Mouse (Mus musculus): ENCODE data around the gene P2ry6. TPM values are rescaled to one million over a fixed set of nuclear protein-coding genes. Genes with fewer than 3 reads are reported as not detected.

Gene P2ry6
- polyA plus RNA-seq, 1 experiment from 2014 or later: 3.6 TPM

- Histone ChIP-seq H3K27me3 (ENCODE audit: control insufficient read depth, insufficient read depth, low read length) (no peaks in the 10 kb centered on the region), H3K27ac (ENCODE audit: low read depth, low read length) (peak overlapping the region; percentile 75; the same call in 1 of the 2 replicates), H3K9me3 (ENCODE audit: control insufficient read depth, low read length) (no peaks in the 10 kb centered on the region), H3K4me1 (ENCODE audit: control insufficient read depth, insufficient read depth, low read length) (peaks cover 52% of the 10 kb centered on the region), H3K4me2 (replicated peaks; ENCODE audit: low read depth, low read length) (0 out of 2 replicates have a peak overlapping the region, but pooled peaks have one; percentile 2), H3K9ac (ENCODE audit: low read depth, low read length) (no peak overlapping the region; the same call in 1 of the 2 replicates), H3K4me3 (ENCODE audit: low read length) (no peak overlapping the region), H3K36me3 (ENCODE audit: control insufficient read depth, insufficient read depth, low read length) (peaks cover 12% of the 10 kb centered on the region)
- no peak for ATAC-seq (ENCODE audit: low FRiP score, low TSS enrichment)
- 71% methylated on average over 8 of the region's 8 CpGs for WGBS
Measured at GRCm38 (mm10) chr7:100908061-100908460, 66.4 kb downstream of the P2ry6 start.

GRCm38 (mm10) chr7:100907231-100907630 lies 67.2 kb downstream of the P2ry6 start:
- no peaks in the 10 kb centered on the region for H3K27me3 ChIP-seq (ENCODE audit: control insufficient read depth, insufficient read depth, low read length)
- no peak overlapping the region for H3K9ac ChIP-seq (ENCODE audit: low read depth, low read length)
- peak overlapping the region; percentile 75; the same call in 1 of the 2 replicates for H3K27ac ChIP-seq (ENCODE audit: low read depth, low read length)
- H3K9me3 ChIP-seq (ENCODE audit: control insufficient read depth, low read length): no peaks in the 10 kb centered on the region
- ATAC-seq (ENCODE audit: low FRiP score, low TSS enrichment): no peak
- peak overlapping the region; percentile 2; the same call in 1 of the 2 replicates for H3K4me2 ChIP-seq (replicated peaks; ENCODE audit: low read depth, low read length)
- WGBS: 0% methylated on average over 1 of the region's 1 CpGs
- H3K4me1 ChIP-seq (ENCODE audit: control insufficient read depth, insufficient read depth, low read length): peaks cover 44% of the 10 kb centered on the region
- no peak overlapping the region for H3K4me3 ChIP-seq (ENCODE audit: low read length)
- peaks cover 13% of the 10 kb centered on the region for H3K36me3 ChIP-seq (ENCODE audit: control insufficient read depth, insufficient read depth, low read length)

GRCm38 (mm10) chr7:100906029-100906789 lies 68.2 kb downstream of the P2ry6 start:
- Histone ChIP-seq H3K4me1 (ENCODE audit: control insufficient read depth, insufficient read depth, low read length) (peaks cover 34% of the 10 kb centered on the region), H3K9ac (ENCODE audit: low read depth, low read length) (no peak overlapping the region), H3K9me3 (ENCODE audit: control insufficient read depth, low read length) (no peaks in the 10 kb centered on the region), H3K36me3 (ENCODE audit: control insufficient read depth, insufficient read depth, low read length) (peaks cover 16% of the 10 kb centered on the region), H3K4me2 (replicated peaks; ENCODE audit: low read depth, low read length) (no peak overlapping the region), H3K27me3 (ENCODE audit: control insufficient read depth, insufficient read depth, low read length) (no peaks in the 10 kb centered on the region), H3K27ac (ENCODE audit: low read depth, low read length) (no peak overlapping the region), H3K4me3 (ENCODE audit: low read length) (no peak overlapping the region)
- no peak for ATAC-seq (ENCODE audit: low FRiP score, low TSS enrichment)
- 86% methylated on average over 10 of the region's 10 CpGs for WGBS

DNA sequence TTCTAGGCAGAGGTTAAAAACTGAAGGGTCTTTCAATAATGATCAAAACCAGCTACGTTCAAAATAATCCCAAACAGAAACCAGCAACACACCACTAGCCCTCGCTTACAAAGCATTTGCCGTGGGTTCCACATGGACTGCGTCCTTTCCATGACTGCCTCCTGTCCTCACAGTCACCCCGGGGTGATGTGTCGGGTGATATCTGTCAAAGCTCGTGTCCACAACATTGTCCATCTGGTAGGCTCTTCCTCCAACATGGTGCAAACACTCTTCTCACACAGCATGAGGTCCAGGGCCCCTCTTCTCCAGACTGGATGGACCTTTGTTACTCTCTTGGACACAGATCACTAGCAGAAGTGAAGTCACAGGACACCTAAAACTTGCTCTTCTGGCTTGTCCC lies 69.4 kb downstream of the P2ry6 start:
- peaks cover 16% of the 10 kb centered on the region for H3K36me3 ChIP-seq (ENCODE audit: control insufficient read depth, insufficient read depth, low read length)
- H3K9ac ChIP-seq (ENCODE audit: low read depth, low read length): no peak overlapping the region
- H3K27me3 ChIP-seq (ENCODE audit: control insufficient read depth, insufficient read depth, low read length): no peaks in the 10 kb centered on the region
- H3K9me3 ChIP-seq (ENCODE audit: control insufficient read depth, low read length): no peaks in the 10 kb centered on the region
- no peak overlapping the region for H3K27ac ChIP-seq (ENCODE audit: low read depth, low read length)
- no peak overlapping the region for H3K4me2 ChIP-seq (replicated peaks; ENCODE audit: low read depth, low read length)
- 85% methylated on average over 7 of the region's 7 CpGs for WGBS
- no peak for ATAC-seq (ENCODE audit: low FRiP score, low TSS enrichment)
- peaks cover 22% of the 10 kb centered on the region for H3K4me1 ChIP-seq (ENCODE audit: control insufficient read depth, insufficient read depth, low read length)
- no peak overlapping the region for H3K4me3 ChIP-seq (ENCODE audit: low read length)

GRCm38 (mm10) chr7:100904612-100905011 lies 69.8 kb downstream of the P2ry6 start:
- H3K9ac ChIP-seq (ENCODE audit: low read depth, low read length): no peak overlapping the region
- H3K4me2 ChIP-seq (replicated peaks; ENCODE audit: low read depth, low read length): no peak overlapping the region
- no peaks in the 10 kb centered on the region for H3K9me3 ChIP-seq (ENCODE audit: control insufficient read depth, low read length)
- no peaks in the 10 kb centered on the region for H3K27me3 ChIP-seq (ENCODE audit: control insufficient read depth, insufficient read depth, low read length)
- no peak for ATAC-seq (ENCODE audit: low FRiP score, low TSS enrichment)
- no peak overlapping the region for H3K27ac ChIP-seq (ENCODE audit: low read depth, low read length)
- no peak overlapping the region for H3K4me3 ChIP-seq (ENCODE audit: low read length)
- H3K36me3 ChIP-seq (ENCODE audit: control insufficient read depth, insufficient read depth, low read length): peaks cover 15% of the 10 kb centered on the region
- 87% methylated on average over 5 of the region's 5 CpGs for WGBS
- peaks cover 18% of the 10 kb centered on the region for H3K4me1 ChIP-seq (ENCODE audit: control insufficient read depth, insufficient read depth, low read length)

GRCm38 (mm10) chr7:100902451-100903137 lies 71.9 kb downstream of the P2ry6 start:
- Histone ChIP-seq H3K36me3 (ENCODE audit: control insufficient read depth, insufficient read depth, low read length) (peaks cover 12% of the 10 kb centered on the region; the same call in 1 of the 2 replicates), H3K4me3 (ENCODE audit: low read length) (no peak overlapping the region), H3K9me3 (ENCODE audit: control insufficient read depth, low read length) (no peaks in the 10 kb centered on the region), H3K9ac (ENCODE audit: low read depth, low read length) (no peak overlapping the region), H3K4me2 (replicated peaks; ENCODE audit: low read depth, low read length) (no peak overlapping the region), H3K4me1 (ENCODE audit: control insufficient read depth, insufficient read depth, low read length) (peaks cover 3% of the 10 kb centered on the region; the same call in 1 of the 2 replicates), H3K27ac (ENCODE audit: low read depth, low read length) (no peak overlapping the region), H3K27me3 (ENCODE audit: control insufficient read depth, insufficient read depth, low read length) (no peaks in the 10 kb centered on the region)
- ATAC-seq (ENCODE audit: low FRiP score, low TSS enrichment): no peak
- 81% methylated on average over 9 of the region's 9 CpGs for WGBS

DNA sequence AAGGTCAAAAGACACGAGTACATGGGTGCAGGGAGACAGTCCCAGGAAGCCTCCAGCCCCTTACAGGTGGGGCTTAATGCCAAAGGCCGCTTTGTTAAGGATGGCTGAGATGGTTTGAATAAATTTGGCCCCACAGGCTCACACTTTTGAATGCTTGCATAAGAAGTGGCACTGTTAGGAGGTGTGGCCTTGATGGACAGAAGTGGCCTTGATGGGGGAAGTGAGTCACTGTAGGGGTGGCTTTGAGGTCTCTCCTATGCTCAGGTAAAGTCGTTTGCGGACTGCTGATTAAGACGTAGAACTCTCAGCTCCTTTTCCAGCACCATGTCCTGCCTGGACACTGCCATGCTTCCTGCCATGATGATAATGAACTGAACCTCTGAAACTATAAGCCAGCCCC lies 76.6 kb downstream of the P2ry6 start:
- no peak for ATAC-seq (ENCODE audit: low FRiP score, low TSS enrichment)
- no peak overlapping the region for H3K4me3 ChIP-seq (ENCODE audit: low read length)
- no peaks in the 10 kb centered on the region for H3K9me3 ChIP-seq (ENCODE audit: control insufficient read depth, low read length)
- H3K36me3 ChIP-seq (ENCODE audit: control insufficient read depth, insufficient read depth, low read length): peaks cover 4% of the 10 kb centered on the region; the same call in 1 of the 2 replicates
- no peak overlapping the region for H3K27ac ChIP-seq (ENCODE audit: low read depth, low read length)
- H3K27me3 ChIP-seq (ENCODE audit: control insufficient read depth, insufficient read depth, low read length): no peaks in the 10 kb centered on the region; the same call in 1 of the 2 replicates
- no peak overlapping the region for H3K4me2 ChIP-seq (replicated peaks; ENCODE audit: low read depth, low read length)
- H3K4me1 ChIP-seq (ENCODE audit: control insufficient read depth, insufficient read depth, low read length): peaks cover 18% of the 10 kb centered on the region
- WGBS: 84% methylated on average over 5 of the region's 5 CpGs
- no peak overlapping the region for H3K9ac ChIP-seq (ENCODE audit: low read depth, low read length)

DNA sequence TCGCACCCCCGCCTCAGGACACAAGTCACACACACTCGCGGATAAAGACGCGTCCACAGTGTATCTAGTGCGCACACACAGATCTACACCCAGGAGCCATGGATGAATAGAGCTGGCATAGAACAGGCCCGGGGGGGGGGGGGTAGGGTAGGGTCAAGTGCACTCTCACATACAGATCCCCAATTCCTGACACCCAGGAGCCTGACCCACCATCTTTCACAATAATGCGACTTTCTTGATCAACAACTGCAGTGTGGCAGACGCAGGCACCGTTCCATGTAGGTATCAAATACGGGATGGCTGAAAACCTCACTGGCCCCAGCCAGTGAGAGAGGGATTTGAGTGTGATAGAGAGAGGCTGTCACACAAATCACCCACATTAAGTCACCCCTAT lies 79.6 kb downstream of the P2ry6 start:
- 2% methylated on average over 12 of the region's 12 CpGs for whole genome bisulfite sequencing
- H3K9me3 ChIP-seq (ENCODE audit: control insufficient read depth, low read length): no peaks in the 10 kb centered on the region
- H3K27ac ChIP-seq (ENCODE audit: low read depth, low read length): no peak overlapping the region
- ATAC-seq (ENCODE audit: low FRiP score, low TSS enrichment): peak; percentile 17; the same call in 1 of the 2 replicates
- H3K9ac ChIP-seq (ENCODE audit: low read depth, low read length): peak overlapping the region; percentile 71
- H3K4me2 ChIP-seq (replicated peaks; ENCODE audit: low read depth, low read length): peak overlapping the region; percentile 97
- H3K36me3 ChIP-seq (ENCODE audit: control insufficient read depth, insufficient read depth, low read length): peaks cover 10% of the 10 kb centered on the region
- H3K27me3 ChIP-seq (ENCODE audit: control insufficient read depth, insufficient read depth, low read length): no peaks in the 10 kb centered on the region; the same call in 1 of the 2 replicates
- H3K4me3 ChIP-seq (ENCODE audit: low read length): peak overlapping the region; percentile 54
- peaks cover 18% of the 10 kb centered on the region for H3K4me1 ChIP-seq (ENCODE audit: control insufficient read depth, insufficient read depth, low read length)

Measured in kidney, embryonic 14.5 days (tissue).